Mouse (Mus musculus) embryonic facial prominence, embryonic 12.5 days (tissue): ENCODE results near the gene Tjp2. TPM values are rescaled to one million over a fixed set of nuclear protein-coding genes. Genes with fewer than 3 reads are reported as not detected.

Experiments used
- ATAC-seq: fragments of 200-750 bp; cut with Nextera tagmentation; 2 replicates; pipeline ENCODE4 v1.8.0; 2017; ENCODE audit not compliant: insufficient number of reproducible peaks, insufficient read depth, low FRiP score, low TSS enrichment
- H3K27ac ChIP-seq: fragments of 300-500 bp; sonication (generic); 2 replicates; pipeline ENCODE4 v1.5.1; 2016; ENCODE audit warnings: mild to moderate bottlenecking
- H3K27me3 ChIP-seq: fragments of 300-500 bp; sonication (generic); 2 replicates; pipeline ENCODE4 v1.6.1; 2016; ENCODE audit warnings: mild to moderate bottlenecking, moderate library complexity
- H3K36me3 ChIP-seq: fragments of 300-500 bp; sonication (generic); 2 replicates; pipeline ENCODE4 v1.6.1; 2016; ENCODE audit warnings: mild to moderate bottlenecking
- H3K4me1 ChIP-seq: fragments of 300-500 bp; sonication (generic); 2 replicates; pipeline ENCODE4 v1.6.1; 2016
- H3K4me2 ChIP-seq: fragments of 300-500 bp; sonication (generic); replicated peaks from 2 replicates; pipeline ENCODE4 v1.6.1; 2016; ENCODE audit warnings: mild to moderate bottlenecking, moderate library complexity
- H3K4me3 ChIP-seq: fragments of 300-500 bp; sonication (generic); 2 replicates; pipeline ENCODE4 v1.5.1; 2016; ENCODE audit warnings: mild to moderate bottlenecking
- H3K9ac ChIP-seq: fragments of 300-500 bp; sonication (generic); 2 replicates; pipeline ENCODE4 v1.6.1; 2016; ENCODE audit warnings: mild to moderate bottlenecking, moderate library complexity
- H3K9me3 ChIP-seq: fragments of 300-500 bp; sonication (generic); 2 replicates; pipeline ENCODE4 v1.6.1; 2016; ENCODE audit warnings: mild to moderate bottlenecking, moderate library complexity
- WGBS: fragments of 180-500 bp; shearing (Covaris S2); methylation state at CpG from one replicate; pipeline ENCODE4 v1.1.7; 2016; 5-methylcytosine and 5-hydroxymethylcytosine counted together
- polyA plus RNA-seq: library from polyadenylated mRNA; unstranded; fragments of >200 nt; fragmentation: Nextera tagmentation; extraction: Ambion mirVana; gene quantifications from 2 replicates; pipeline ENCODE4 v1.2.1, GENCODE M21; 2016

Tjp2 gene
- polyA plus RNA-seq, 1 experiment from 2014 or later: 26.6 TPM

DNA sequence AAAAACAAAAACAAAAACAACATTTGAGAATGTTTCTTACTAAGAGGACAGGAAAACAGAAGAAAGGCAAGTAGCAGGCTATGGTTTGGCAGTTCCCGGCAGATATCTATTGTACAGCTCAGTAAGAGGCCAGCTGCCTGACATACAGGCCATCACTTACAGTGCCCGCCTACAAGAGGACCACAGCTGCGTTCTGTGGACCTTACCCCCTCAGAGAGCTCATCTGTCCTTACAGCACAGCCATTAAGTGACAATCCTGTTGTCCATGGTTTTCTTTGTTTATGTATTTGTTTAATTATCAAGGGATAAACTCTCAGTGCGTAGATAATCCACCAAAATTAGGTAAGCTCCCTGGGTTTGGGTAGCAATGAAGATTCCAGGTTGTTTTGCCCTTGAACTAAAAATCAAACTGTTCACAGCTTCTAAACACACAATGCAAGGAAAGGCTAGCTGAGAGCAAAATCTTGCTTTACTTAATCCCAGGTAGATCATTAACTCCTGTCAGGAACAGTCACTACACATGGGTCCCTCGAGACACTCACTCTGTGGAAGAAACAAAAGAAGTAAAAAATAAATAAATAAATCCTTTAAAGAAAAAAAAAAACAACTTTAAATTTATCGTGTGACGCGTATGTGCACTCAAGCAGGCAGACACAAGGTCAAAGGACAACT is 69.3 kb downstream of the Tjp2 start:
- Histone ChIP-seq H3K27me3 (no peaks in the 10 kb centered on the region), H3K9ac (no peak overlapping the region), H3K36me3 (no peaks in the 10 kb centered on the region), H3K4me3 (no peak overlapping the region), H3K27ac (no peak overlapping the region), H3K4me2 (no peak overlapping the region), H3K9me3 (no peaks in the 10 kb centered on the region), H3K4me1 (peaks cover 9% of the 10 kb centered on the region; the same call in 1 of the 2 replicates)
- ATAC-seq: no peak
- 56% methylated on average over 8 of the region's 8 CpGs for WGBS

DNA sequence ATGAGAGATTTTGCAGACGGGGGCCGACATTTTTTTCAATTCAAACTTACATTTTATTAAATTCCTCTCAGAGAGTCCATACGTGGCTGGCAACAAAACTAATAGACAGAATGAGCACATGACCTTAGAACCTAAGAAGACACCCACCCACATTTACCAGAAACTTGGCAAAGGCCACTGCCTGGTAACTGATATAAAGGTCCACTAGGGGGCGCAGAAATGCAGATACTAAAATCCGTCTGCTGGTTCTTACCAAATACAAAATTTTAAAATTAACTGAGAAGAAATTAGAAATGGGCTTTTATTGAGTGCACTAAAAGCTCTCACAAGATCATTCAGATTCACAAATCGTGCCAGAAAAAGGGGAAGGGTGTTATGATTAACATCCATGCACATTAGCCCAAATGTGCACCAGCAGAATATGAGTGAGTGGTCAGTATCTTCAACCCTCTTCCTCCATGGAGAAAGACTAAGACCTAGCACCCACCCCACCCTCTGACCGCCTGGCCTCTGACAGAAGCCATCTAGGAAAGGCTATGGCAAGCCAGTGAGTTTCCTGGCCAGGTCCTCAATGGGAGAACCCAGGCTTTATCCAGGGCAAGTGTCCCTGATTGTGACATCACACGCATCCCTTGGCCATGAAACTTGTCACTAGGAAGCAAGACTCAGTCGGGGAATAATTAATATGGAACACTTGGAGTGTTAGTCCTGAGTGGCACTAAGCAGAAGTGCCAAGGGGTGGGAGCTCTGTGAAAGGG is 71.4 kb downstream of the Tjp2 start:
- Histone ChIP-seq H3K4me1 (no peaks in the 10 kb centered on the region), H3K27ac (no peak overlapping the region), H3K36me3 (no peaks in the 10 kb centered on the region), H3K4me2 (no peak overlapping the region), H3K9me3 (no peaks in the 10 kb centered on the region), H3K9ac (no peak overlapping the region), H3K27me3 (no peaks in the 10 kb centered on the region), H3K4me3 (no peak overlapping the region)
- ATAC-seq: no peak
- WGBS: 52% methylated on average over 9 of the region's 9 CpGs

DNA sequence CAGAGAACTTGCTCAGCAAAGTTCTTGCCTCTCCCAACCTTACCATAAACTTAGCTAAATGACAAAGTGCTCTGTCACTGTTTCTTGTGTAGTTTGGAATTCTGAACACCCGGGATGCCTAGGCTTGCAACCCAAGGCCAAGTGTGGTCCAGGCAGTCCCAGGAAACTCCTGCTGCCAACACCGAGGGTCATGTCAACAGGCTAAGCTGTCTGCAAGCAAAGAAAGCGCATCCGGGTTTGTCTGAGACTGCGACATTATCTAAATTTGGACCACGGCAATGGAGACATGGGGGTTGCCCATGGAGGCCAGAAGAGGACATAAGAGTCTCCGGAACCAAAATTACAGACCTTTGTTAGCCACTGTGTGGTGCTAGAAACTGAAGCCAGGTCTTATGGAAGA is 80.8 kb downstream of the Tjp2 start:
- Histone ChIP-seq H3K36me3 (no peaks in the 10 kb centered on the region), H3K9ac (no peak overlapping the region), H3K4me2 (no peak overlapping the region), H3K9me3 (no peaks in the 10 kb centered on the region), H3K4me1 (no peaks in the 10 kb centered on the region), H3K27ac (no peak overlapping the region), H3K4me3 (no peak overlapping the region), H3K27me3 (no peaks in the 10 kb centered on the region)
- 90% methylated on average over 7 of the region's 7 CpGs for WGBS
- no peak for ATAC-seq

DNA sequence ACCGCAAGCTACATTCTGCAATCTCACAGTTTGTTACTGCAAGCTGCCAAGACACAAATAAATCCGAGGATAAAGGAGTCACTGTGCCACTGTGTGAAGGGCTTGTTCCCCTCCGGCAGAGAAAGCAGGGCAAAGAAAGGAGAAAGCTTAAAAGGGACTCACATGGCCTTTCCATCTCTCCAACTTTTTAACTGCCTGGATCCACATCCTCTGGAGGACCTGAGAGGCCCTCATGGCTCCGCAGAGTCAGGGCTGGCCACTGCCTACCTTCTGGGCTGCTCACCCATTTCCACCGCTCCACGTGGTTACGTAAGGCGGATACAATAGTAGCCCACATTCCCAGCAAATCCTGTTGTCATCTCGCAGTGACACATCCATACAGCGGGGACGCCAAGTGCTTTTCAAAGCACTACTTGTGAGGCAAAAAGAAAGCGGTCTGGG is 82.2 kb downstream of the Tjp2 start:
- ATAC-seq: no peak
- Histone ChIP-seq H3K4me3 (no peak overlapping the region), H3K9ac (no peak overlapping the region), H3K4me1 (no peaks in the 10 kb centered on the region), H3K27ac (no peak overlapping the region), H3K9me3 (no peaks in the 10 kb centered on the region), H3K36me3 (peaks cover 1% of the 10 kb centered on the region; the same call in 1 of the 2 replicates), H3K4me2 (no peak overlapping the region), H3K27me3 (no peaks in the 10 kb centered on the region)
- WGBS: 71% methylated on average over 12 of the region's 12 CpGs

DNA sequence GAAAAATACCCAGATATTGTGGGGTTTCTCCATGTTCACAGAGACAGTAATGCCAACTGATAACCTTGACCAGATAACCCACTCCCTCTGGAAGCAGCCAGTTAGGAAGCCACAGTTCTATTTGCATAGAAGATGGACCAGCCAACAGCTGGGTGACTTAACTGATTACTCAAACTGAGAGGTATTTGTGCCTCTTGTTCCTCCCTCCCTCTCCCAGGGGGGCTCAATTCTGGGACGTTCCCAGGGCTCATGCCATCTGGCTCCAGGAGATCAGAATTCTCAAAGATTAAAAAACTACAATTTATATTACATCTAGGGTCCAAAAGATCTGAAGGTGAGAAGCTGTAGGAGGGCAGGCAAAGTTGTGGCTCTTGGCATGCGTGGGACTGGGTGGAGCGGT is 84.5 kb downstream of the Tjp2 start:
- WGBS: 64% methylated on average over 3 of the region's 3 CpGs
- H3K9ac ChIP-seq: no peak overlapping the region
- H3K27ac ChIP-seq: no peak overlapping the region
- H3K4me2 ChIP-seq: no peak overlapping the region
- H3K4me1 ChIP-seq: no peaks in the 10 kb centered on the region
- no peak for ATAC-seq
- H3K36me3 ChIP-seq: peaks cover 8% of the 10 kb centered on the region; the same call in 1 of the 2 replicates
- no peak overlapping the region for H3K4me3 ChIP-seq
- H3K27me3 ChIP-seq: no peaks in the 10 kb centered on the region
- no peaks in the 10 kb centered on the region for H3K9me3 ChIP-seq

DNA sequence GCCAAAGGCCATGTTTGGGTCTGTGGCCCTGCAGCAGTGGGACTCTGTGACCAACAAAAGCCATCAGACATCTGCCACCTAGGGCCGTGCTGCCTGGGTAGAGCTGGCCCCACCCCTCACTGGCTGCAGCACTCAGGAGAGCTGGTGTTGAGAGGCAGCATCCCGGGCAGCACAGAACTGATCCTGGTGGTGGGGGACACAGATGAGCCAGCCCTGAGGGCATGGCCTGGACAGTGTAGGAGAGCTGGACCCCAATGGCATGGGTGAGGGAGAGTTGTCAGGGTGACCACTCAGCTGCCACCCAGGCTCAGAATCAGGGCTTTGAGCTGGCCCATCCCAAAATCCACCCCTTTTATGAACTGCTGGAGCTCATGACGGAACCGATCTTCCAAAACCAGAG is 87.4 kb downstream of the Tjp2 start:
- no peak overlapping the region for H3K9ac ChIP-seq
- WGBS: 79% methylated on average over 4 of the region's 4 CpGs
- H3K9me3 ChIP-seq: no peaks in the 10 kb centered on the region
- no peak for ATAC-seq
- peaks cover 8% of the 10 kb centered on the region; the same call in 1 of the 2 replicates for H3K36me3 ChIP-seq
- H3K27ac ChIP-seq: no peak overlapping the region
- H3K27me3 ChIP-seq: no peaks in the 10 kb centered on the region
- H3K4me3 ChIP-seq: no peak overlapping the region
- peaks cover 6% of the 10 kb centered on the region for H3K4me1 ChIP-seq
- no peak overlapping the region for H3K4me2 ChIP-seq

DNA sequence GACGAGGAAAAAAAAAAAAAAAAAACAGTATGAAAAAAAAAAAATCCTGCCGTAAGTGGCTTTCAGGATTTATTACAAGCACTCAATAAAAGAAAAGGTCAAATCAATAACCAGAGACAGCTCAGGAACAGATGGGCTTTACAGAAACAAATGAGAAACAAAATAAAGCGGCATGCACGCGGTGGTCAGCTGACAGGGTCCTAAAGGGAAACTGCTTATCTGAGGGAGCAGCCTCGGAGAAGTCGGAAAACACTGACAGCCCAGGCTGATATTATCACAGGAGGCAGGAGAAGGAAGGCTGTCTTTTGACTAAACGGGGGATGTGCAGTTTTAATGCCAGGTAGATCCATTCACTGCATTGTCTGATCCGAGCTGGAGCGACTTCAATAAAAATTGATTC is 89.8 kb downstream of the Tjp2 start:
- ATAC-seq: no peak
- peak overlapping the region; percentile 24 for H3K4me3 ChIP-seq
- 43% methylated on average over 10 of the region's 10 CpGs for WGBS

DNA sequence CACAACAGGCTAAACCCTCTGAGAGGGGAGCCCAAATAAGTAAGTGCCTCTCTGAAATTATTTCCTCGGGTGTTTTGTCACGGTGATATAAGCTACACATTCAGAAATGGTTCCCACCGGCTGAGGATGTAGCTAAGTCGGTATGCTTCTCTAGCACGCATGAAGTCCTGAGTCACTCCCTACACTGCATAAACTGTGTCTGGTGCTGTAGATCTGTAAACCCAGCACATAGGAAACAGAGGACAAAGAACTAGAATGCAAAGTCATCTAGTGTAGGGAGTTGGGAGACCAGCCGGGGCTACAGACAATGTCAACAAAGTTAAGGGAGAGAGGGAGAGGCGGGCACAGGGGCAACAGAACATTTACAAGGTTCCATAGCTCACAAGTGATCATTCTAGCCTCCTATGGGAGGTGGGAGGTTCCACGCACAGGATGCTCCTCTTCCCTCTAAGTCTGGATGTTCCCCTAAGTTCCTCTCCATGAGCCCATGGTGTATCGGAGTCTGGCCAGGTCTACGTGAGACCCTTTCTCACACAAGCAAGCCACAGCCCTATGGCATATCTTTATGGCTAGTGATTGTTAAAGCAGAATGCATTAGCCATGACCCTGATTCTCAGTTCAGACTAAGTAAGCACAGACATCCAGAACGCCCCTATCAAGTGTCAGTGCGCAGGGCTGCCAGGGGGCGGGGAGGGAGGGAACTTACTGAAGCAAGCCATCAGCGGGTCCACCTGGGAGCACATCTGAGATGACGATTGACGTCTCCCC is 90.5 kb downstream of the Tjp2 start:
- no peak for ATAC-seq
- peak overlapping the region; percentile 45 for H3K4me2 ChIP-seq
- H3K36me3 ChIP-seq: peaks cover 31% of the 10 kb centered on the region
- peaks cover 6% of the 10 kb centered on the region for H3K4me1 ChIP-seq
- no peak overlapping the region for H3K9ac ChIP-seq
- H3K9me3 ChIP-seq: no peaks in the 10 kb centered on the region
- 59% methylated on average over 16 of the region's 16 CpGs for WGBS
- H3K27ac ChIP-seq: 0 out of 2 replicates have a peak overlapping the region, but pooled peaks have one; percentile 4
- peak overlapping the region; percentile 24 for H3K4me3 ChIP-seq
- no peaks in the 10 kb centered on the region for H3K27me3 ChIP-seq

More for the DNA sequence above, 89.8 kb downstream of the Tjp2 start:
- Histone ChIP-seq H3K9ac (no peak overlapping the region), H3K4me2 (peak overlapping the region; percentile 45), H3K36me3 (peaks cover 30% of the 10 kb centered on the region), H3K27me3 (no peaks in the 10 kb centered on the region), H3K9me3 (no peaks in the 10 kb centered on the region), H3K4me1 (peaks cover 6% of the 10 kb centered on the region), H3K27ac (no peak overlapping the region)

DNA sequence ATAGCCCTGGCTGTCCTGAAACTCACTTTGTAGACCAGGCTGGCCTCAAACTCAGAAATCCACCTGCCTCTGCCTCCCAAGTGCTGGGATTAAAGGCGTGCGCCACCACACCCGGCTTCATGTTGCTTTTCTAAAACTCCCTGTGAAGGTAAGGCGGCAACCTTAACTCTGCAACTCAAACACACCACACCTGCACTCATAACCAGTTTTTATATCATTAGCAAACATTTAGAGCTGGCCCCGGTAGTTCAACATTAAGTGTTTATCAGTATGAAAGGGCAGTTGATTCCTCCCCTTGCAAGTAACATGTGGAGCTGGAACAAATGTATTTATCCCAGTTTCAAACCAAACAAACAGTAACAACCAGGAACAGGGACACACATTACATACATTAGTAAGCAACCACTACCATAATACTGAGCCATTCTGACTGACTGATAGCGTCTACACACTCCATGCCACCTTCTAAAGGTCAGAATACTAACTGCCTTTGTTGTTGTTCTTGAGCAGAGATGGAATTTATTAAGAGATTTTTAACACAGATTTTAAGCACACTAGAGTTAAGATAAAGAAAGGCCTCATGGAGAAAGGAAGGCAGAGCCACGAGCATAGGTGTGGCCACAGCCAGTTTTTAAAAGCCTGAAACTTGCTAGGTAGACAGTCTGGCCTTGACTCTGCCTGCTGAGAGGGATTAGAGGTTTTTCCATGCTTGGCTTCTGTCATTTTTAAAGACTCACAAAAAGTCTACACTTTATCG is 101.1 kb downstream of the Tjp2 start:
- H3K4me3 ChIP-seq: no peak overlapping the region
- H3K27ac ChIP-seq: no peak overlapping the region
- no peak overlapping the region for H3K9ac ChIP-seq
- no peaks in the 10 kb centered on the region for H3K9me3 ChIP-seq
- peaks cover 19% of the 10 kb centered on the region for H3K36me3 ChIP-seq
- H3K27me3 ChIP-seq: no peaks in the 10 kb centered on the region
- ATAC-seq: no peak
- no peak overlapping the region for H3K4me2 ChIP-seq
- 90% methylated on average over 8 of the region's 8 CpGs for WGBS
- H3K4me1 ChIP-seq: no peaks in the 10 kb centered on the region

DNA sequence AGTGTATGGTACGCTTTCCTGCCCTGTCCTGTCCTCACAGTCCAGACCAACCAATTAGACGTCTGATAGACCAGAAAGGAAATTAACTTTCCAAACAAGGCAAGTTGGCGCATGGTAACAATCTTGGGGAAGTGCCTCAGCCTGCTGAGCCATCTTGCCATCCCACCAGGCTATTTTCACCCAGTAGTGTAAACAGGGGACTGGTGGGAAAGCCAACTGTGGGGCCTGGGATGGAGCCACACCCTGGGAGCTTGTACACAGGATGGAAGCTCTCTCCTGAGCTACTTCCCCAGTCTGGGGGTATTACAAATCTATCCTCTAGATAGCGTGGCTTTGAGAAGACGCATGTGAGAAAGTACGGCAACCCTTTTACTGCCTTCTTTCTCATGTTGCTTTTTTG is 101.7 kb downstream of the Tjp2 start:
- 87% methylated on average over 6 of the region's 6 CpGs for WGBS
- no peak overlapping the region for H3K4me2 ChIP-seq
- no peaks in the 10 kb centered on the region for H3K9me3 ChIP-seq
- peaks cover 14% of the 10 kb centered on the region for H3K36me3 ChIP-seq
- no peak for ATAC-seq
- H3K4me1 ChIP-seq: no peaks in the 10 kb centered on the region
- no peaks in the 10 kb centered on the region for H3K27me3 ChIP-seq
- no peak overlapping the region for H3K9ac ChIP-seq
- no peak overlapping the region for H3K4me3 ChIP-seq
- no peak overlapping the region for H3K27ac ChIP-seq

DNA sequence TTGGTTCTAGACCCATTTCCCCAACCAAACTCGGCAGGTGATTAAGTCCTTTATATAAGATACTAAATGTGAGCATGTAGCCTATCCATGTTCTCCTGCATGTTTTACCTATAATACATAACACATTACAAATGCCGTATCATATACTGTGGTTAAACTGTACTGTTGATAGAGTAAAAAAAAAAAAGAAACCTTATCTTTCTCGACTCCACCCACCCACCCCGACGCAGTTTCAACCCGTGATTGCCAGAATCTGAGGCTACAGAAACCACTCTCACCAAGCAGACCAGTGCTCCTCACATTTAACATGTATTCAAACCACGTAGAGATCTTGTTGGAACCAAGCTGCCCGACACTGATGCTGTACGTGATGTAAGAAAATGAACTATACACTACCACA is 102.2 kb downstream of the Tjp2 start:
- Histone ChIP-seq H3K9me3 (no peaks in the 10 kb centered on the region), H3K9ac (no peak overlapping the region), H3K27me3 (no peaks in the 10 kb centered on the region), H3K4me2 (no peak overlapping the region), H3K4me1 (no peaks in the 10 kb centered on the region), H3K36me3 (peaks cover 14% of the 10 kb centered on the region), H3K4me3 (no peak overlapping the region), H3K27ac (no peak overlapping the region)
- 90% methylated on average over 9 of the region's 9 CpGs for WGBS
- ATAC-seq: no peak
